Mouse (Mus musculus) kidney, adult 11 months (tissue): Measurements from ENCODE around the gene Tbx22.

Source experiments
- DNase-seq: peaks from one replicate; pipeline ENCODE4 v3.0.0; 2022

The Tbx22 gene

DNA sequence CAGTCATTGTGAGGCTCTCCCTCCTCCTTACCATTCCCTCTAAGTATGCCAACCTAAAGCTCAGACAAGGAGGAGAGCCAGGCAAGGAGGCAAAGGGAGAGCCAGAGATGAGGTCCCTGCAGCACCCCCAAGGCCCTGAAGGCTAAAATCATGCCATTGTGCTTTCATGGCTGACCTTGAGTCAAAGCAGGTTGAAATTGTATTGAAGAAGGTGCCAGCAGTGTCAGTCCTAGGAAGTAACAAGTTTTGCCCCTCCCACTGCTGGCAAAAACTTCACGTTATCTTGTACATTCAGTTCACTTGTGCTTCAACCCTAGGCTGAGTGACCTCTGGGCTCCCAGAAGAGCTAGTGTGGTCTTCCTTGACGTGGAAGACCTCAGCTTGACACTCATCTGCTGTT lies at the start of gene Tbx22:
Gene Tbx22, plus strand, starts transcription at position 301 of the 400 bp plus-strand sequence.
- DNase-seq: no peak

GRCm38 (mm10) chrX:107668677-107669076 lies 913 bp downstream of the Tbx22 start:
- no peak for DNase-seq

DNA sequence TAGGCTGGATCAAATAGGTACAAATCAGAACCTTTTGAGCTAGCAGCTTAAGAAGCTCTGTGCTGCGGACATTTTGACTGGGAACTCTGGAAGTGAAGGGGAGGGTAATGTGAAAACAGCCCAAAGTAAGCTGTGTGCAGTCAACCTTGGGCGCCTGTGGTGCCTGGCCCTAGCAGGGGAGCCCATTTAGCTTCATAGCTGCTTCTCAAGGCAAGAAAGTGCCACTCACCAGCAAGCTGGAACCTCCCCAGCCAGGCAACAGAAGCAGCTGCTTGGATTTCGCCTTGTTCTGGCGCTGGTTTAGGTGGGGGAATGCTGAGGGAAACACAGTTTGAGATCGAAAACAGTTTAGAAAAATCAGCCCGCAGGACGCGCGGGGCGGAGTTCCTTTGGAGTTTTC lies 11.4 kb downstream of the Tbx22 start:
- DNase-seq: no peak

DNA sequence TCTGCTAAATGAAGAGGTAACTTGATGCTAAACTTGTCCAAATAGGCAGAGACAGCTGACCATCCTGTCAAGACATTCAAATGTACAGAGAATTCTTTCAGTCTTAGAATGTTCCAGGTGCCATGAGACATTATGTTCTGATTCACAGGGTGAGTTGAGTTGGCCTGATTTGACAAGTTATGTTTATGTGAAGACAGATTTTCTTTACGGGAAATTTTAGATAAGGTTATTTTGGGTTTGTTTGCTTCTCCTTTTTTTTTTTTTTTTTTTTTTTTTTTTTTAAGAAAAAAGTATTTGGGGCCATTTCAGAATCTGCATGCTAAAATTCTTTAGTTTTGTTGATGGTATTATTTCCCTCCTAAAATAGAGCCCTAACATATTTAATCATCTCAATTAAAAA lies 40.8 kb downstream of the Tbx22 start:
- no peak for DNase-seq

DNA sequence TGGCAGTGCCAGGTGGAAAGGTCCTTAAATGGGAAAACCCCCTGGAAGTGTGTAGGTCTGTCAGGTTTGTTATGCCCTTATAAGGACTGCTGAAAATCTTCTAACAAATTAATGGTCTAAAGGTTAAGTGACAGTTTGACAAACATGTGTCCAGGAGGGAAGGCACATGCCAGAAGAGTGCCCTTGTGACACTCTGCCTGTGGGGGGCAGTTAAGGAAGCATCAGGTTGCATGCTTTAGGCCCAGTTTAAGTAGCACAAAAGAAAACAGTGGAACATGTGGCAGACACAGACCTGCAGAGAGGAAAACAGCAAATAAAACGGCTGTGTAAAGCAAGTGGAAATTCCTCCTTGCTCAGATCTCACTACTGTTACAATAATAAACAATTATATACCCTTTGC lies 55.8 kb downstream of the Tbx22 start:
- no peak for DNase-seq
